Comparison of ENCODE assay signal across 20 mouse cellular contexts in the genomic region with DNA sequence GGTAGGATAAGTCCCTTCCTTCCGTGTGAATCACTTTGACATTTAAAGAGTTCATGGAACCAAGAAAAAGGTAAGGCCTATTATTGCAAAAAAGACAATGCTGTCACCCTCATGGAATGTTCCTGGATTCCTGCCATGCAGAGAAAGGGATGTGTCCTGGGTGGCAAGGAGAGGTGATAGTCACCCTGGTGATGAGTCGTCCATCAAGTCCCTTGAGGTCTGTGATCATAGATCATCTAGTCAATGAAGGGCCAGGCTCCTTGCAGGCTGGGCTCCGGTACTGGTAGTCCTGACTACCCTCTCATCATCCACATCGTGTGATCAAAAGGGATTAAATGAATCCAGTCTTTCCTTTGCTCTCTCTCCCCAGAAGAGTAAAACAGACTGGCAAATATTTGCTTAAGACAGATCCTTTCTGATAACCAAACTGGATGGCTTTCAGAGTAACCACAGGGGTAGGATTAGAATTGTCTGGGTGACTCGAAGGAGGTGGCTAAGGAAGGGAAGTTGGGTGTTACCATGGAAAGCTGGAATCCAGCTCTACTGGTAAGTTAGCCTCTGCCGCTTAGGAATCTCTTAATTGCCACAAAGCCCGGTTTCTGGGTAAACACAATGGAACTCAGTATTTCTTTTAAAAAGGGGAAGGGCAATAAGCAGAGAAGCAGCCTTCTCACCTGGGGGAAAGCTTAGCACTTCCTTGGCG.
A peak's percentile ranks its signal among the peaks of the same experiment; 100 is the strongest.
DNase-seq lines count a peak whose midpoint lies in the region; ATAC-seq lines count a peak whose summit lies in the region.
"Had no signal": no experiment of that assay in that cellular context is flagged by ENCODE, and none has a peak within 500 bp of the region (broad histone marks: within the 10 kb centered on the region; RNA-seq: fewer than 3 reads in every experiment).

No protein-coding gene starts in this region.

- no peaks in the 10 kb centered on the region for H3K36me3 ChIP-seq in midbrain, embryonic 11.5 days (ENCODE audit: control insufficient read depth, insufficient read depth, low read length)
- no peaks in the 10 kb centered on the region for H3K36me3 ChIP-seq in midbrain, embryonic 13.5 days
- no peaks in the 10 kb centered on the region for H3K36me3 ChIP-seq in stomach, embryonic 15.5 days
- H3K36me3 ChIP-seq: forebrain, embryonic 15.5 days; hindbrain, embryonic 12.5 days; limb, embryonic 10.5 days; midbrain, embryonic 12.5 days; neural tube, embryonic 12.5 days had no signal

- WGBS in midbrain, embryonic 11.5 days: 32% methylated on average over 8 of the region's 8 CpGs
- whole genome bisulfite sequencing in midbrain, embryonic 13.5 days: 29% methylated on average over 8 of the region's 8 CpGs
- 33% methylated on average over 8 of the region's 8 CpGs for WGBS in stomach, embryonic 15.5 days

- H3K4me3 ChIP-seq in midbrain, embryonic 11.5 days (ENCODE audit: low read depth, low read length): no peak overlapping the region
- no peak overlapping the region for H3K4me3 ChIP-seq in midbrain, embryonic 13.5 days (replicated peaks)
- no peak overlapping the region for H3K4me3 ChIP-seq in stomach, embryonic 15.5 days (replicated peaks)
- H3K4me3 ChIP-seq: forebrain, embryonic 15.5 days; hindbrain, embryonic 12.5 days; limb, embryonic 10.5 days; midbrain, embryonic 12.5 days; neural tube, embryonic 12.5 days had no signal

- H3K4me1 ChIP-seq in midbrain, embryonic 11.5 days (ENCODE audit: control insufficient read depth, insufficient read depth, low read length): peaks cover 3% of the 10 kb centered on the region
- 0 out of 2 replicates have a peak, but pooled peaks cover 7% of the 10 kb centered on the region for H3K4me1 ChIP-seq in midbrain, embryonic 13.5 days (replicated peaks)
- H3K4me1 ChIP-seq in stomach, embryonic 15.5 days: no peaks in the 10 kb centered on the region
- H3K4me1 ChIP-seq: limb, embryonic 10.5 days; midbrain, embryonic 12.5 days; neural tube, embryonic 12.5 days had no signal

- peak; percentile 2 for DNase-seq in embryo, embryonic 10.5 days (ENCODE audit: low spot score)
- no peak for DNase-seq in embryo, embryonic 9.5 days (ENCODE audit: extremely low spot score)
- peak; percentile 85 for DNase-seq in midbrain, embryonic 11.5 days (ENCODE audit: low spot score, missing footprints)
- peak; percentile 11 for DNase-seq in R1 (ENCODE audit: low read depth, low spot score)
- no peak for DNase-seq in thymus, postnatal 14 days
- DNase-seq: cerebellum, adult 9-11 months; gastrocnemius, postnatal 36 days; heart, postnatal 14 days; liver, postnatal 0 days; right cerebral cortex, postnatal 14 days; spleen, adult 18-20 months had no signal

- H3K27me3 ChIP-seq in midbrain, embryonic 11.5 days (ENCODE audit: control insufficient read depth, insufficient read depth, low read length): no peaks in the 10 kb centered on the region
- no peaks in the 10 kb centered on the region for H3K27me3 ChIP-seq in midbrain, embryonic 13.5 days
- no peaks in the 10 kb centered on the region for H3K27me3 ChIP-seq in stomach, embryonic 15.5 days (replicated peaks)
- H3K27me3 ChIP-seq: forebrain, embryonic 15.5 days; hindbrain, embryonic 12.5 days; midbrain, embryonic 12.5 days; neural tube, embryonic 12.5 days had no signal

- H3K4me2 ChIP-seq in midbrain, embryonic 11.5 days: no peak overlapping the region
- H3K4me2 ChIP-seq in midbrain, embryonic 13.5 days (replicated peaks): no peak overlapping the region
- no peak overlapping the region for H3K4me2 ChIP-seq in stomach, embryonic 15.5 days
- H3K4me2 ChIP-seq: forebrain, embryonic 15.5 days; heart, embryonic 11.5 days; hindbrain, embryonic 12.5 days; midbrain, embryonic 12.5 days; neural tube, embryonic 12.5 days had no signal

- no peak overlapping the region for H3K27ac ChIP-seq in midbrain, embryonic 11.5 days (ENCODE audit: low read depth, low read length)
- H3K27ac ChIP-seq in midbrain, embryonic 13.5 days: no peak overlapping the region
- H3K27ac ChIP-seq in stomach, embryonic 15.5 days: peak overlapping the region; percentile 40; the same call in 1 of the 2 replicates
- H3K27ac ChIP-seq: forebrain, embryonic 15.5 days; hindbrain, embryonic 12.5 days; limb, embryonic 10.5 days; midbrain, embryonic 12.5 days; neural tube, embryonic 12.5 days had no signal

- ATAC-seq in midbrain, embryonic 11.5 days (ENCODE audit: low FRiP score): no peak
- no peak for ATAC-seq in midbrain, embryonic 13.5 days
- ATAC-seq in stomach, embryonic 15.5 days (ENCODE audit: insufficient read depth, low FRiP score, low read depth): no peak
- no peak for ATAC-seq in granulocyte monocyte progenitor cell, adult 5-6 weeks (replicated peaks; ENCODE audit: poor library complexity, severe bottlenecking)
- ATAC-seq: forebrain, embryonic 15.5 days; liver, postnatal 0 days had no signal

- H3K9ac ChIP-seq in midbrain, embryonic 11.5 days (ENCODE audit: low read length): no peak overlapping the region
- H3K9ac ChIP-seq in midbrain, embryonic 13.5 days (replicated peaks): no peak overlapping the region
- H3K9ac ChIP-seq in stomach, embryonic 15.5 days: no peak overlapping the region
- H3K9ac ChIP-seq: forebrain, embryonic 15.5 days; hindbrain, embryonic 12.5 days; liver, postnatal 0 days; midbrain, embryonic 12.5 days; neural tube, embryonic 12.5 days had no signal

- no peaks in the 10 kb centered on the region for H3K9me3 ChIP-seq in midbrain, embryonic 11.5 days (ENCODE audit: control insufficient read depth, low read length)
- no peaks in the 10 kb centered on the region for H3K9me3 ChIP-seq in midbrain, embryonic 13.5 days
- H3K9me3 ChIP-seq in stomach, embryonic 15.5 days: no peaks in the 10 kb centered on the region
- H3K9me3 ChIP-seq: forebrain, embryonic 15.5 days; hindbrain, embryonic 12.5 days; limb, embryonic 10.5 days; midbrain, embryonic 12.5 days; neural tube, embryonic 12.5 days had no signal

Comparison
In these comparisons a context has a peak if more than half of its experiments do, and no peak if none do; other contexts are left out.
1. DNase-seq: peak in embryo, embryonic 10.5 days (single experiment), midbrain, embryonic 11.5 days (single experiment) and R1 (single experiment); none in embryo, embryonic 9.5 days (single experiment) and thymus, postnatal 14 days (single experiment).